Mouse (Mus musculus) B cell, adult (primary cell): Measurements from ENCODE around the gene Trp53. TPM values are rescaled to one million over a fixed set of nuclear protein-coding genes. Genes with fewer than 3 reads are reported as not detected.

Experiments
- total RNA-seq: library from RNA; stranded (reverse); gene quantifications from 4 replicates; pipeline ENCODE4 v1.2.4, GENCODE M21; 2023; ENCODE audit not compliant: inconsistent age

Gene Trp53
- total RNA-seq, result 130 to 136 TPM (median 131 TPM) in 4 replicates

DNA sequence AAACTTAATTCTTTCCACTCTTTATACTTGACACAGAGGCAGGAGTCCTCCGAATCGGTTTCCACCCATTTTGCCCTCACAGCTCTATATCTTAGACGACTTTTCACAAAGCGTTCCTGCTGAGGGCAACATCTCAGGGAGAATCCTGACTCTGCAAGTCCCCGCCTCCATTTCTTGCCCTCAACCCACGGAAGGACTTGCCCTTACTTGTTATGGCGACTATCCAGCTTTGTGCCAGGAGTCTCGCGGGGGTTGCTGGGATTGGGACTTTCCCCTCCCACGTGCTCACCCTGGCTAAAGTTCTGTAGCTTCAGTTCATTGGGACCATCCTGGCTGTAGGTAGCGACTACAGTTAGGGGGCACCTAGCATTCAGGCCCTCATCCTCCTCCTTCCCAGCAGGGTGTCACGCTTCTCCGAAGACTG is at the start of gene Trp53, which contains the start of gene Wrap53:
TSS of gene Trp53 (plus strand) at position 269 of the 424 bp plus-strand sequence.
TSS of gene Wrap53 (minus strand) at position 165 of the 424 bp plus-strand sequence.

DNA sequence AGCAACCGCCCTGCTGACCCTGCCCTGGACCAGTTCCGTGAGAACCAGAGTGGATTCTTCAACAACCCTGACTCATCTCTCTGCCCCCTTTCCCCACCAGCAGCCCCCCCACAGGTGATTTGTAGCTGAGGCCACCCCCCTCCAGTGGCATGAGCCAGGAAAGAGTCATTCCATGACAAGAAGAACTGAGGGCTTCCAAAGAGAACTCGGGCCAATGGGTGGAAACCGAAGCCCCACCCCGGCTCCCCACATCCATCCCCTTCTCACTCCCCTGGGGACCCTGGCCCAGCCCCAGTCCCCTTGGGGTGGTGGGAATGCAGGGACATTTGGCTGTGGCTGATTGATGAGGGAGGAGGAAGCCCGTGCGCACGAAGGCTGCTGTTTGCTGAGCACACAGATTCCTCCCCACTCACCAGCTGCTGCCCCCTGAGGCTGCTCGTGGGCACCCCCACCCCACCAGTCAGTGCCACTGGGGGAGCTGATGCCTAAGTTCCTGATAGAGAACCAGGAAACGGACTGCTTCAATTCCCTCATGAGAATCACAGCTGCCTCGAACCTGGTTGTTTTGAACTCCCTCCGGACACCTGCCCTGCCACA is 31.0 kb upstream of the Trp53 start, which contains the start of gene Dnah2:
TSS of gene Dnah2 (minus strand) at position 51 of the 597 bp plus-strand sequence.

DNA sequence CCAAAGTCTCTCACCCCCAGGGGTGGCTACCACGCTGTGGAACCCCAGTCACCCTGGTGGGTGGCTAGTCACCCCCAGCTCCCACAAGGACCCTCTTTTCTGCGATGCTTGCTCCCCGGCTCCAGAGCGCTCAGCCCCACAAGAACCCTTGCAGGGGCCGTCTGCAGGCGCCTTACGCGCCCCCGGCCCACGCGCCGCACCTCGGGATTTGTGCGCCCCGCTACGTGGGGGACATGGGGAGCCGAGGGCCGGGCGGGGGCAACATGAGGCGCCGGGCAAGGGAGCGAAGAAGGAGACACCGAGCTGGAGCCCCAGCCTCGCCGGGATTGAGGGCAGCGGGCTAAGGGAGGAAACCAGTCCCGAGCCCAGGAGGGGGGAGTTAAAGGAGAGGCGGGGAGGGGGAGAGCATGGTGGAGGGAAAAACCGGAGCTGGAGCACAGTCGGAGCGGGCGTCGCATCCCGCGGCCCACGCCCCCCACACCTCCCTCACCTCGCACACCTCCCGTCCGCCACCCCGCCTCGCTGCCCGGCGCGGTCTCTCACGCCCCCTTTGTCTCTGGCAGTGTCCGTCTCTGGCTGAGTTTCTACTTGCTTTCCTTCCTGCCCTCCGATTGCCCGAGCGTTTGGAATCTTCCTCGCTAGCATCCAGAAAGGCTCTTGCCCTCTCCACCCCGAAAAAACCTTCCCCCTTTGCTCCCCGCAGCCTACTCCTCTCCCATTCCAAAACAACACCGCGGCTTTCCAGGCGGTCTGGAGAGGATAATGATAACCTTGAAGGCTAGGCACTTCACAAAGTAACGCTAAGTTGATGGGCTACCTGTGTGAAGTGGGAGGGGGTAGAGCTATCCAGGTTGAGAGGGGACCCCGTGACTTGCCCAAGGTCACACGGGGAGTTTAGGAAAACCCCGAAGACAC is 20.1 kb upstream of the Trp53 start, which contains the start of gene Efnb3:
TSS of gene Efnb3 (minus strand) at position 355 of the 915 bp plus-strand sequence.

DNA sequence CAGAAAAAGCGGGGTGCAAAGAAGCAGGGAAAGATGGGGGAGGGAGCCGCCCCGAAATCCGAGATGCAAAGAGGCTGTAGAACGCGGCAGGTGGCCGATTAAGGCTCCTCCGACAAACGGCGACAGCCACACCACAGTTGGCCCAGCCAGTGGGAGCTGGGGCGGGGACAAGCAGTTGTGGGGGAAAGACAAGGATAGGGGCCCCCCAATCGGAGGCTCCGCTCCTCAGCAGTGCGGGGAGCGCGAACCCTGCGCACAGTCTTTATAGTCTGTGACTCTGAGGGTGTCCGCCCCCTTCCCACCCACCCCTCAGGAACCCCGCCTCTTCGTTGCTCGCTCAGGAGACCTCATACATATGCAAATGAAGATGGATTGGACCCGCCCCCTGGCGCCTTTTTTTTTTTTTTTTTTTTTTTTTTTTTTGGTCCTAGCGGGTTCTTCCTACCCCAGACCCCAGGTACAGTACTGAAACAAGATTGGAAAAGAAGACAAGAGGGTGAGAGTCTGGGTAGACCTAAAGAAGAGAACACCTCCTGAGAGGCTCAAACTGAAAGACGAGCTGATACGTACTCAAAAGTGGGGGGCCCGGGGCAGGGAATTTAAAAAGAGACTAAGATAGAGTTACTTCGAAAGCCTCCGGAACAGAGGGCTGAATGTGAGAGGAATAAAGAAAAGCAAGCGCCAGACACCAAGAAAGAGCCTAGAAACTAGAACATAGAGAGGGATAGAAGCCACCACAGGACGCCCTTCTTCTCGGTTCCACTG is 25.7 kb downstream of the Trp53 start, which contains the start of gene Atp1b2:
TSS of gene Atp1b2 (minus strand) at position 217 of the 765 bp plus-strand sequence.

DNA sequence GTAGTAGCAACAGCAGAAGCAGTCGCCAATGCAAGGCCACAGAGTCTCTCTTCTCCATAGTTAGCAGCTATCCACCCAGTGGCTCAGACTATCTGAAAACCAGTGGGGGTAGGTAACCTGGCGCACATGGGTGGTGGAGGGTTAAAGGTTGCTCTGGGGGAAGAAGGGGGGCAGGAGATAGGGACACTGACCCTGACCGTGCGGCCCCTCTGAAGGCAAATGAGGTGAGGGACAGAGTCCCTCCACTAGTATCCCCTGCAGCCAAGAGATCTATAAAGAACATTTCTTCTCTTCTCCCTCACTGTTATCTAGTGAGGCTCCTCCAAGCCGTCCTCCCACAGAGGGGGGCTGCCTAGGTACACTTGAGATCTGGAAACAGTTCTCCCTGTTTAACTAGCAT is 37.6 kb downstream of the Trp53 start, which contains the start of gene Shbg:
TSS of gene Shbg (minus strand) at position 101 of the 400 bp plus-strand sequence.

DNA sequence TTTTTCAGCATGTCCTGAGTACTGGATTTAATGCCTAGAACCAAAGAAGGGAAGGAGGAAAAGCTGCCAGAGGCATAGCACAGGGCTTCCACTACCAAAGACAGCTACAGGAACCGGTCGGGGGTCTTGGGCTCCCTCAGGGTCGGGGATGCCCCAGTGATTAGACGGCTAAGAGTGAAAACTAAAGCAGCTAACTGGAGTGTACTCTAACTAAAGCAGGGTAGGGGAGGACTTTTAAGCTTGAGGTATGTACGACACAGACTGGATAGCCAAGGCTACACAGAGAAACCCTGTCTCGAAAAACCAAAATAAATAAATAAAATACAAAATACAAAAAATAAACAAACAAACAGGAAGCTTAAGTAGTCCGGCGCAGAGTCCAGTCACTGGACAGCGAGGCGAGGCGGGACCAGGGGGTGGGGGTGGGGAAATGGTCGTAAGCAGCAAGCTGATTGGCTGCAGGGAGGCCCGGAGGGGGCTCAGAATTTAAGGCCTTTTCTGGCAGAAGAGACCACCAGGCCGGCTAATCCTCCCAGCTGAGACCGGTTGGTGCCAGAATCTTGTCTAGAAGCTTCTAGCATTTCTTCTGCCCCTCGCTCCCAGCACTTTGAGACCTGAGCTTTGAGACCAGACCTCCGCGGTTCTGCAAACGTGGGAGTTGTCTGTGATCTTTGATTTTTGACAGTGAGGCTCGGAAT is 41.6 kb downstream of the Trp53 start, which contains the start of gene Sat2:
TSS of gene Sat2 (plus strand) at position 454 of the 698 bp plus-strand sequence.

DNA sequence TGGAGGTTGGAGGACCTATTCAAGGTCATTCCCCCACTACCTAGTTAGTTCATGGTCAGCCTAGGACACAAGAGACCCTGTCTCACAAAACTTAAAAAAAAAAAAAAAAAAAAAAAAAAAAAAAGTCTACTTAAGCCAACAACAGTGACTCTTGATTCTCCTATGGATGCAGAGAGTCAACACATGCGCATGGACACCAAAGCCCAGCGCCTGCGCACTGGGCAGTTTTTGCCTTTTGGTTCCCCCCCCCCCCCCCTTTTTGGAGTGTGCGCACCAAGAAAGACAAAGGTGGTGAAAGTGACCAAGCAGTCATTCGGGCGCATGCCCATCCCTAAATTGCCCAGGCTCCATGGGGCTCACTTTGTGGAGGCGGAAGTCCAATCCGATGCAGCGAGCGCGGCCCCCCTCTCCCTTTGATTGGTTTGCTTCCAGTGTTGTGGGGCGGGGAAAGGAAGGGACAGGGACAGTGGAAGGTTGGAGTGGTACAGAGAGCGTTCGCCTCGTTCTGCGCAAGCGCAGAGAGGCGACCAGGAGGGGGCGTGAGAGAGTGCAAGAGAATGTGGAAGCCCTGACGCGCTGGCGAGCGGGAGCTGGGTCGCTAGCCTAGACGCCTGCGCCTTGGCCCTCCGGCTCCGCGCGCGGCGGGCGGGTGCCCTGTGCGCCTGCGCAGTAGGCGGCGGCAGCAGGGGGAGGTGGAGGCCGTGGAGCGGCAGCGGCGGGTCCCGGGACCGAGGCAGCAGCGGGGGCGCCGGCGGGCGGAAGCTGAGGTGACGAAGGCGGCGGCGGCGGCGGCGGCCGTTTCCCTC is 52.3 kb downstream of the Trp53 start, which contains the start of gene Fxr2:
TSS of gene Fxr2 (plus strand) at position 707 of the 806 bp plus-strand sequence.

Other genes with a start within 250 kb of the Trp53 start
- gene Rnf227, start 239.9 kb upstream of the Trp53 start, total RNA-seq, result 1.4 to 2.9 TPM (median 2.1 TPM) in 4 replicates
- 312 to 359 TPM (median 334 TPM) in 4 replicates for gene Chd3, start 211.0 kb upstream of the Trp53 start, total RNA-seq
- gene Naa38, start 184.9 kb upstream of the Trp53 start, total RNA-seq, result 39.9 to 59.3 TPM (median 48.7 TPM) in 4 replicates
- gene Cyb5d1, start 184.7 kb upstream of the Trp53 start, total RNA-seq, result 35.8 to 44.9 TPM (median 38.2 TPM) in 4 replicates
- gene Tmem88, start 182.1 kb upstream of the Trp53 start, total RNA-seq, result 11.0 to 13.5 TPM (median 12.3 TPM) in 4 replicates
- gene Kdm6b, start 166.7 kb upstream of the Trp53 start, total RNA-seq, result 323 to 405 TPM (median 369 TPM) in 4 replicates
- not detected in 4 replicates for gene Dnah2, start 31.2 kb upstream of the Trp53 start, total RNA-seq
- 0.36 to 0.93 TPM (median 0.45 TPM) in 4 replicates for gene Efnb3, start 20.2 kb upstream of the Trp53 start, total RNA-seq
- 11.6 to 16.8 TPM (median 11.9 TPM) in 4 replicates for gene Wrap53, start 104 bp upstream of the Trp53 start, total RNA-seq
- 0.33 TPM in 1 of 4 replicates, not detected in the others for gene Atp1b2, start 25.6 kb downstream of the Trp53 start, total RNA-seq
- not detected in 4 replicates for gene Shbg, start 37.5 kb downstream of the Trp53 start, total RNA-seq
- gene Sat2, start 41.7 kb downstream of the Trp53 start, total RNA-seq, result not detected in 4 replicates
- gene Fxr2, start 52.6 kb downstream of the Trp53 start, total RNA-seq, result 76.8 to 83.1 TPM (median 77.8 TPM) in 4 replicates
- 0.84 TPM in 1 of 4 replicates, not detected in the others for gene Sox15, start 75.0 kb downstream of the Trp53 start, total RNA-seq
- gene Mpdu1, start 82.3 kb downstream of the Trp53 start, total RNA-seq, result 58.0 to 71.6 TPM (median 63.0 TPM) in 4 replicates
- gene Cd68, start 85.8 kb downstream of the Trp53 start, total RNA-seq, result 11.8 to 14.7 TPM (median 12.5 TPM) in 4 replicates
- gene Eif4a1, start 92.1 kb downstream of the Trp53 start, total RNA-seq, result 670 to 697 TPM (median 692 TPM) in 4 replicates
- 108 to 153 TPM (median 136 TPM) in 4 replicates for gene Senp3, start 101.7 kb downstream of the Trp53 start, total RNA-seq
- 0.32 TPM in 1 of 4 replicates, not detected in the others for gene Tnfsf13, start 105.4 kb downstream of the Trp53 start, total RNA-seq
- 0.51 TPM in 1 of 4 replicates, not detected in the others for gene Tnfsf12, start 115.5 kb downstream of the Trp53 start, total RNA-seq
- 0.45 to 0.78 TPM in 2 of 4 replicates, not detected in the others for gene Tnfsfm13, start 115.7 kb downstream of the Trp53 start, total RNA-seq
- 231 to 244 TPM (median 242 TPM) in 4 replicates for gene Polr2a, start 178.3 kb downstream of the Trp53 start, total RNA-seq
- not detected in 4 replicates for gene Slc35g3, start 181.6 kb downstream of the Trp53 start, total RNA-seq
- 52.3 to 57.6 TPM (median 54.5 TPM) in 4 replicates for gene Zbtb4, start 185.6 kb downstream of the Trp53 start, total RNA-seq
- 8.3 to 11.3 TPM (median 10.1 TPM) in 4 replicates for gene Chrnb1, start 215.6 kb downstream of the Trp53 start, total RNA-seq
- 0.16 to 0.27 TPM in 2 of 4 replicates, not detected in the others for gene Fgf11, start 221.5 kb downstream of the Trp53 start, total RNA-seq
- not detected in 4 replicates for gene Tmem102, start 225.3 kb downstream of the Trp53 start, total RNA-seq
- gene Gm39566, start 234.9 kb downstream of the Trp53 start, total RNA-seq, result not detected in 4 replicates
- not detected in 4 replicates for gene Spem2, start 238.1 kb downstream of the Trp53 start, total RNA-seq
- not detected in 4 replicates for gene Spem1, start 241.8 kb downstream of the Trp53 start, total RNA-seq